In genomic region chr7:78578461-78579359, GRCm38 (mm10) we compare ENCODE assay signal across 8 mouse cellular contexts.
DNase-seq lines count a peak whose midpoint lies in the region; ATAC-seq and TF ChIP-seq lines count a peak whose summit lies in the region.

No protein-coding gene starts in this region.

- peak overlapping the region; percentile 73 for H3K4me2 ChIP-seq in embryonic facial prominence, embryonic 14.5 days (ENCODE audit: low read depth, low read length)
- peak overlapping the region; percentile 83 for H3K4me2 ChIP-seq in neural tube, embryonic 12.5 days (replicated peaks)

- ATAC-seq in embryonic facial prominence, embryonic 14.5 days (ENCODE audit: low read depth), result no peak; the same call in 1 of the 2 replicates
- peak; percentile 45 for ATAC-seq in neural tube, embryonic 12.5 days (ENCODE audit: low FRiP score, low read depth)
- no peak for ATAC-seq in monocyte, adult 5-6 weeks (replicated peaks; ENCODE audit: insufficient number of reproducible peaks, low FRiP score, low TSS enrichment, poor library complexity, severe bottlenecking)

- peak overlapping the region; percentile 74 for H3K4me3 ChIP-seq in layer of hippocampus, adult 2 months
- peak overlapping the region; percentile 48 for H3K4me3 ChIP-seq in embryonic facial prominence, embryonic 14.5 days (ENCODE audit: low read depth, low read length)
- H3K4me3 ChIP-seq in neural tube, embryonic 12.5 days, result peak overlapping the region; percentile 52

- peak overlapping the region; percentile 55; the same call in 1 of the 2 replicates for H3K9ac ChIP-seq in embryonic facial prominence, embryonic 14.5 days (ENCODE audit: low read depth, low read length)
- peak overlapping the region; percentile 72 for H3K9ac ChIP-seq in neural tube, embryonic 12.5 days

- WGBS in embryonic facial prominence, embryonic 14.5 days, result 1% methylated on average over 35 of the region's 66 CpGs
- under 1% methylated on average over 45 of the region's 66 CpGs for WGBS in neural tube, embryonic 12.5 days

- peak overlapping the region; percentile 97 for H3K27ac ChIP-seq in layer of hippocampus, adult 2 months
- H3K27ac ChIP-seq in embryonic facial prominence, embryonic 14.5 days (replicated peaks; ENCODE audit: low read depth, low read length), result no peak overlapping the region; the same call in 1 of the 2 replicates
- 0 out of 2 replicates have a peak overlapping the region, but pooled peaks have one; percentile 47 for H3K27ac ChIP-seq in neural tube, embryonic 12.5 days

- TF ChIP-seq CTCF in layer of hippocampus, adult 2 months (conservative IDR thresholded peaks at IDR 0.05), result no peak

- no peaks in the 10 kb centered on the region for H3K9me3 ChIP-seq in embryonic facial prominence, embryonic 14.5 days (ENCODE audit: control insufficient read depth, low read length)
- no peaks in the 10 kb centered on the region for H3K9me3 ChIP-seq in neural tube, embryonic 12.5 days

- peaks cover 94% of the 10 kb centered on the region for H3K27me3 ChIP-seq in embryonic facial prominence, embryonic 14.5 days (replicated peaks; ENCODE audit: control insufficient read depth, insufficient read depth, low read length)
- H3K27me3 ChIP-seq in neural tube, embryonic 12.5 days (replicated peaks), result peaks cover 19% of the 10 kb centered on the region

- no peaks in the 10 kb centered on the region for H3K36me3 ChIP-seq in embryonic facial prominence, embryonic 14.5 days (ENCODE audit: control insufficient read depth, insufficient read depth, low read length)
- no peaks in the 10 kb centered on the region for H3K36me3 ChIP-seq in neural tube, embryonic 12.5 days

- no peaks in the 10 kb centered on the region for H3K4me1 ChIP-seq in embryonic facial prominence, embryonic 14.5 days (ENCODE audit: control insufficient read depth, insufficient read depth, low read length)
- peaks cover 16% of the 10 kb centered on the region for H3K4me1 ChIP-seq in neural tube, embryonic 12.5 days

- peak in 1 of 2 experiments; percentile 54 for DNase-seq in layer of hippocampus, adult 2 months (ENCODE audit: low spot score in 2 of 2)
- DNase-seq in layer of hippocampus, adult 8-10 months (ENCODE audit: low spot score in 2 of 2), result no peak
- peak; percentile 20 to 46 for DNase-seq in adrenal gland, postnatal 36 days
- peak; percentile 19 for DNase-seq in embryonic facial prominence, embryonic 14.5 days (ENCODE audit: low spot score)
- DNase-seq in layer of hippocampus, postnatal 14 days (ENCODE audit: low spot score in 2 of 2), result peak; percentile 64 to 66
- no peak for DNase-seq in spleen, postnatal 4 days (ENCODE audit: low spot score in 2 of 2)

Comparison
In these comparisons a context has a peak if more than half of its experiments do, and no peak if none do; other contexts are left out.
1. DNase-seq: peak in adrenal gland, postnatal 36 days (2 of 2), embryonic facial prominence, embryonic 14.5 days (single experiment) and layer of hippocampus, postnatal 14 days (2 of 2); none in layer of hippocampus, adult 8-10 months (0 of 2) and spleen, postnatal 4 days (0 of 2).
2. Peak in every context shown above with its lines, with median percentiles within 50 percentile points of each other: H3K4me3 ChIP-seq.